Mouse (Mus musculus) kidney, adult 2 months (tissue): ENCODE measurements around the gene Tspan14.

Experiments used
- CTCF ChIP-seq: fragments of 200-500 bp; conservative IDR thresholded peaks from 2 replicates; pipeline ENCODE4 v1.5.1; 2011; ENCODE audit warnings: low read depth, mild to moderate bottlenecking, control low read depth, low read length, moderate library complexity, mixed read lengths; ENCODE audit not compliant: insufficient read depth, insufficient read length
- POLR2A ChIP-seq: fragments of 200-500 bp; IDR thresholded peaks from one replicate; pipeline ENCODE4 v1.6.1; 2011; ENCODE audit warnings: low read depth, low read length, control low read depth

GRCm38 (mm10) chr14:40900267-40900666 is 66.3 kb downstream of the Tspan14 start:
- TF ChIP-seq CTCF (no peak), POLR2A (no peak)
